Mouse (Mus musculus) embryonic facial prominence, embryonic 10.5 days (tissue): ENCODE measurements around the gene Dlx5. TPM values are rescaled to one million over a fixed set of nuclear protein-coding genes. Genes with fewer than 3 reads are reported as not detected.
A peak's percentile ranks its signal among the peaks of the same experiment; 100 is the strongest.

Experiments used
- DNase-seq: peaks from one replicate; pipeline ENCODE4 v3.0.0-alpha.2; 2017; ENCODE audit warnings: low spot score
- H3K27ac ChIP-seq: fragments of 300-500 bp; sonication (generic); replicated peaks from 2 replicates; pipeline ENCODE4 v1.5.1; 2016; ENCODE audit warnings: mild to moderate bottlenecking
- H3K27me3 ChIP-seq: fragments of 300-500 bp; sonication (generic); replicated peaks from 2 replicates; pipeline ENCODE4 v1.6.1; 2016; ENCODE audit warnings: low read depth, mild to moderate bottlenecking; ENCODE audit not compliant: poor library complexity, severe bottlenecking
- H3K36me3 ChIP-seq: fragments of 300-500 bp; sonication (generic); replicated peaks from 2 replicates; pipeline ENCODE4 v1.6.1; 2016; ENCODE audit warnings: mild to moderate bottlenecking, moderate library complexity
- H3K4me1 ChIP-seq: fragments of 300-500 bp; sonication (generic); 2 replicates; pipeline ENCODE4 v1.6.1; 2016
- H3K4me3 ChIP-seq: fragments of 300-500 bp; sonication (generic); 2 replicates; pipeline ENCODE4 v1.5.1; 2016; ENCODE audit warnings: mild to moderate bottlenecking, moderate library complexity
- H3K9me3 ChIP-seq: fragments of 300-500 bp; sonication (generic); 2 replicates; pipeline ENCODE4 v1.6.1; 2016; ENCODE audit warnings: mild to moderate bottlenecking
- WGBS: fragments of 180-500 bp; shearing (Covaris S2); methylation state at CpG from one replicate; pipeline ENCODE4 v1.1.7; 2016; 5-methylcytosine and 5-hydroxymethylcytosine counted together
- polyA plus RNA-seq: library from polyadenylated mRNA; unstranded; fragments of >200 nt; fragmentation: Nextera tagmentation; extraction: Ambion mirVana; gene quantifications from 2 replicates; pipeline ENCODE4 v1.2.1, GENCODE M21; 2016

The Dlx5 gene
- polyA plus RNA-seq, 1 experiment from 2014 or later: 92.2 TPM

GRCm38 (mm10) chr6:6881115-6881637, 709 bp downstream of the Dlx5 start:
- H3K9me3 ChIP-seq: no peaks in the 10 kb centered on the region
- WGBS: under 1% methylated on average over 30 of the region's 30 CpGs
- peaks cover 16% of the 10 kb centered on the region for H3K36me3 ChIP-seq
- peaks cover 90% of the 10 kb centered on the region for H3K27me3 ChIP-seq
- peak overlapping the region; percentile 93 for H3K27ac ChIP-seq
- no peak for DNase-seq
- peak overlapping the region; percentile 73 for H3K4me3 ChIP-seq
- peaks cover 44% of the 10 kb centered on the region for H3K4me1 ChIP-seq

GRCm38 (mm10) chr6:6880361-6881114, 1.3 kb downstream of the Dlx5 start:
- H3K4me1 ChIP-seq: peaks cover 44% of the 10 kb centered on the region
- WGBS: under 1% methylated on average over 24 of the region's 24 CpGs
- DNase-seq: peak; percentile 55
- peaks cover 16% of the 10 kb centered on the region for H3K36me3 ChIP-seq
- H3K27ac ChIP-seq: peak overlapping the region; percentile 93
- H3K27me3 ChIP-seq: peaks cover 96% of the 10 kb centered on the region
- H3K4me3 ChIP-seq: peak overlapping the region; percentile 73
- H3K9me3 ChIP-seq: no peaks in the 10 kb centered on the region

- Histone ChIP-seq H3K9me3 (no peaks in the 10 kb centered on the region), H3K27ac (peak overlapping the region; percentile 93), H3K4me1 (peaks cover 50% of the 10 kb centered on the region), H3K36me3 (peaks cover 16% of the 10 kb centered on the region), H3K27me3 (peaks cover 100% of the 10 kb centered on the region), H3K4me3 (peak overlapping the region; percentile 73)
- under 1% methylated on average over 44 of the region's 44 CpGs for WGBS
- DNase-seq: peak; percentile 70
These were observed 2.2 kb downstream of the Dlx5 start for GRCm38 (mm10) chr6:6879371-6880325.

GRCm38 (mm10) chr6:6878841-6879291, 3.0 kb downstream of the Dlx5 start:
- H3K4me1 ChIP-seq: peaks cover 56% of the 10 kb centered on the region
- H3K4me3 ChIP-seq: peak overlapping the region; percentile 73
- peaks cover 16% of the 10 kb centered on the region for H3K36me3 ChIP-seq
- H3K9me3 ChIP-seq: no peaks in the 10 kb centered on the region
- peaks cover 100% of the 10 kb centered on the region for H3K27me3 ChIP-seq
- DNase-seq: peak; percentile 77
- WGBS: 0% methylated on average over 14 of the region's 14 CpGs
- peak overlapping the region; percentile 93 for H3K27ac ChIP-seq

GRCm38 (mm10) chr6:6877981-6878840, 3.7 kb downstream of the Dlx5 start:
- H3K27ac ChIP-seq: peak overlapping the region; percentile 93
- WGBS: 7% methylated on average over 34 of the region's 34 CpGs
- peak; percentile 56 for DNase-seq
- peak overlapping the region; percentile 73 for H3K4me3 ChIP-seq
- no peaks in the 10 kb centered on the region for H3K9me3 ChIP-seq
- H3K36me3 ChIP-seq: peaks cover 16% of the 10 kb centered on the region
- H3K4me1 ChIP-seq: peaks cover 60% of the 10 kb centered on the region
- H3K27me3 ChIP-seq: peaks cover 100% of the 10 kb centered on the region

- peaks cover 100% of the 10 kb centered on the region for H3K27me3 ChIP-seq
- 22% methylated on average over 5 of the region's 5 CpGs for WGBS
- H3K4me3 ChIP-seq: peak overlapping the region; percentile 73
- peak overlapping the region; percentile 88 for H3K27ac ChIP-seq
- peaks cover 16% of the 10 kb centered on the region for H3K36me3 ChIP-seq
- H3K4me1 ChIP-seq: peaks cover 61% of the 10 kb centered on the region
- no peak for DNase-seq
- no peaks in the 10 kb centered on the region for H3K9me3 ChIP-seq
These were observed 4.5 kb downstream of the Dlx5 start for GRCm38 (mm10) chr6:6877346-6877910.

GRCm38 (mm10) chr6:6876731-6877130, 5.2 kb downstream of the Dlx5 start:
- H3K27me3 ChIP-seq: peaks cover 100% of the 10 kb centered on the region
- DNase-seq: peak; percentile 32
- peak overlapping the region; percentile 73 for H3K4me3 ChIP-seq
- WGBS: 20% methylated on average over 7 of the region's 7 CpGs
- peaks cover 56% of the 10 kb centered on the region for H3K4me1 ChIP-seq
- no peaks in the 10 kb centered on the region for H3K9me3 ChIP-seq
- peaks cover 16% of the 10 kb centered on the region for H3K36me3 ChIP-seq
- H3K27ac ChIP-seq: peak overlapping the region; percentile 88

- H3K27me3 ChIP-seq: peaks cover 100% of the 10 kb centered on the region
- H3K4me3 ChIP-seq: peak overlapping the region; percentile 73
- H3K27ac ChIP-seq: peak overlapping the region; percentile 88
- 4% methylated on average over 2 of the region's 2 CpGs for WGBS
- peaks cover 16% of the 10 kb centered on the region for H3K36me3 ChIP-seq
- H3K4me1 ChIP-seq: peaks cover 52% of the 10 kb centered on the region
- peak; percentile 34 for DNase-seq
- no peaks in the 10 kb centered on the region for H3K9me3 ChIP-seq
These were observed 5.7 kb downstream of the Dlx5 start for GRCm38 (mm10) chr6:6876231-6876630.

GRCm38 (mm10) chr6:6875676-6876075, 6.2 kb downstream of the Dlx5 start:
- peaks cover 100% of the 10 kb centered on the region for H3K27me3 ChIP-seq
- WGBS: 2% methylated on average over 9 of the region's 9 CpGs
- H3K27ac ChIP-seq: peak overlapping the region; percentile 88
- H3K9me3 ChIP-seq: no peaks in the 10 kb centered on the region
- DNase-seq: peak; percentile 44
- peaks cover 16% of the 10 kb centered on the region for H3K36me3 ChIP-seq
- peak overlapping the region; percentile 73 for H3K4me3 ChIP-seq
- peaks cover 48% of the 10 kb centered on the region for H3K4me1 ChIP-seq

- DNase-seq: peak; percentile 71
- H3K27ac ChIP-seq: peak overlapping the region; percentile 88
- H3K4me3 ChIP-seq: peak overlapping the region; percentile 73
- H3K27me3 ChIP-seq: peaks cover 100% of the 10 kb centered on the region
- H3K4me1 ChIP-seq: peaks cover 50% of the 10 kb centered on the region
- WGBS: under 1% methylated on average over 11 of the region's 11 CpGs
- no peaks in the 10 kb centered on the region for H3K9me3 ChIP-seq
- peaks cover 16% of the 10 kb centered on the region for H3K36me3 ChIP-seq
These were observed 6.7 kb downstream of the Dlx5 start for GRCm38 (mm10) chr6:6875136-6875535.

GRCm38 (mm10) chr6:6874073-6874771, 7.7 kb downstream of the Dlx5 start:
- H3K4me3 ChIP-seq: peak overlapping the region; percentile 73
- H3K4me1 ChIP-seq: peaks cover 44% of the 10 kb centered on the region
- peak overlapping the region; percentile 88 for H3K27ac ChIP-seq
- H3K9me3 ChIP-seq: no peaks in the 10 kb centered on the region
- DNase-seq: peak; percentile 73
- H3K36me3 ChIP-seq: peaks cover 14% of the 10 kb centered on the region
- peaks cover 100% of the 10 kb centered on the region for H3K27me3 ChIP-seq
- WGBS: under 1% methylated on average over 25 of the region's 25 CpGs
